ENCODE assay signal across 8 mouse cellular contexts in genomic region chr9:61946623-61947401, GRCm38 (mm10). TPM values are rescaled to one million over a fixed set of nuclear protein-coding genes. Genes with fewer than 3 reads are reported as not detected.
A peak's percentile ranks its signal among the peaks of the same experiment; 100 is the strongest.
DNase-seq lines count a peak whose midpoint lies in the region; ATAC-seq lines count a peak whose summit lies in the region.

Kif23 (minus strand) TSS chr9:61946774.

- peak within 1 kb of the TSS; percentile 71 for H3K27ac ChIP-seq in intestine, embryonic 14.5 days (ENCODE audit: low read depth)

- H3K4me1 ChIP-seq in intestine, embryonic 14.5 days (replicated peaks; ENCODE audit: control insufficient read depth, insufficient read depth, low read length): peaks cover 5% of the 10 kb centered on the region

- no peaks in the 10 kb centered on the region for H3K27me3 ChIP-seq in intestine, embryonic 14.5 days (replicated peaks; ENCODE audit: control insufficient read depth, insufficient read depth, low read length)

- peak; percentile 96 to 99 for DNase-seq in adrenal gland, adult (ENCODE audit: inconsistent age in 2 of 2, low spot score in 1 of 2)
- DNase-seq in embryo, embryonic 10.5 days (ENCODE audit: low spot score): peak; percentile 99
- peak; percentile 95 for DNase-seq in gastrocnemius, postnatal 25 days
- DNase-seq in intestine, embryonic 14.5 days (ENCODE audit: low spot score): peak; percentile 98
- DNase-seq in left cerebral cortex, postnatal 14 days (ENCODE audit: low spot score in 2 of 2): peak; percentile 94 to 96
- peak; percentile 99 for DNase-seq in mesoderm, embryonic 11.5 days (ENCODE audit: low read depth, low spot score)
- DNase-seq in right cerebral cortex, postnatal 36 days (ENCODE audit: low spot score in 2 of 2): peak; percentile 89 to 90
- DNase-seq in yolk sac, embryonic 10.5 days (ENCODE audit: low spot score): peak; percentile 96

- no peaks in the 10 kb centered on the region for H3K9me3 ChIP-seq in intestine, embryonic 14.5 days (ENCODE audit: control insufficient read depth, low read length)

- H3K4me2 ChIP-seq in intestine, embryonic 14.5 days (ENCODE audit: low read length): peak within 1 kb of the TSS; percentile 93

- H3K9ac ChIP-seq in intestine, embryonic 14.5 days (ENCODE audit: low read length): peak within 1 kb of the TSS; percentile 68

- ATAC-seq in intestine, embryonic 14.5 days (replicated peaks; ENCODE audit: low FRiP score, low TSS enrichment, low read depth): peak; percentile 91

- peak within 1 kb of the TSS; percentile 75 for H3K4me3 ChIP-seq in intestine, embryonic 14.5 days (ENCODE audit: low read depth, low read length)

- intact Hi-C loops in left cerebral cortex, postnatal 14 days (cut with DNase I): loop anchor here (5.0 kb wide), 1 partner anchor 295 kb away; no protein-coding TSS in a partner anchor

- peaks cover 25% of the 10 kb centered on the region for H3K36me3 ChIP-seq in intestine, embryonic 14.5 days (ENCODE audit: control insufficient read depth, insufficient read depth, low read length)

- WGBS in intestine, embryonic 14.5 days: under 1% methylated on average over 44 of the region's 44 CpGs

RNA-seq across cellular contexts. Expression of gene Kif23, which starts in this region (rescaled TPM):
- total RNA-seq in gastrocnemius, postnatal 25 days (2021): 1 to 10 TPM in 1 of 2 experiments, under 1 TPM in 1; 0.51 to 1.5 TPM
- 115 and 121 TPM in 2 replicates for polyA plus RNA-seq in intestine, embryonic 14.5 days (2014; fragmentation: Nextera tagmentation; extraction: Ambion mirVana)
- total RNA-seq in left cerebral cortex, postnatal 14 days (2021): 1 to 10 TPM; 1.9 to 2.0 TPM

Comparison
In these comparisons a context has a peak if more than half of its experiments do, and no peak if none do; other contexts are left out.
1. Peak in every context shown above with its lines: DNase-seq, ATAC-seq, H3K4me3 ChIP-seq and H3K27ac ChIP-seq.